Mouse (Mus musculus) lung, adult 2 months (tissue): ENCODE measurements at regions not wholly inside any gene's neighbourhood (a gene's known extent, or its start where the extent isn't known, plus 50 kb on each side); places are given as distances from the start of the nearest gene placed in this dataset.

ENCODE experiments used
- CTCF ChIP-seq: fragments of 200-500 bp; IDR thresholded peaks from 2 replicates; pipeline ENCODE4 v1.5.1; 2011; ENCODE audit warnings: mild to moderate bottlenecking, low read length, control low read depth; ENCODE audit not compliant: insufficient read depth
- POLR2A ChIP-seq: fragments of 200-500 bp; IDR thresholded peaks from 2 replicates; pipeline ENCODE4 v1.6.1; 2011; ENCODE audit warnings: low read depth, mild to moderate bottlenecking, control low read depth, low read length, borderline replicate concordance; ENCODE audit errors: extremely low read depth

DNA sequence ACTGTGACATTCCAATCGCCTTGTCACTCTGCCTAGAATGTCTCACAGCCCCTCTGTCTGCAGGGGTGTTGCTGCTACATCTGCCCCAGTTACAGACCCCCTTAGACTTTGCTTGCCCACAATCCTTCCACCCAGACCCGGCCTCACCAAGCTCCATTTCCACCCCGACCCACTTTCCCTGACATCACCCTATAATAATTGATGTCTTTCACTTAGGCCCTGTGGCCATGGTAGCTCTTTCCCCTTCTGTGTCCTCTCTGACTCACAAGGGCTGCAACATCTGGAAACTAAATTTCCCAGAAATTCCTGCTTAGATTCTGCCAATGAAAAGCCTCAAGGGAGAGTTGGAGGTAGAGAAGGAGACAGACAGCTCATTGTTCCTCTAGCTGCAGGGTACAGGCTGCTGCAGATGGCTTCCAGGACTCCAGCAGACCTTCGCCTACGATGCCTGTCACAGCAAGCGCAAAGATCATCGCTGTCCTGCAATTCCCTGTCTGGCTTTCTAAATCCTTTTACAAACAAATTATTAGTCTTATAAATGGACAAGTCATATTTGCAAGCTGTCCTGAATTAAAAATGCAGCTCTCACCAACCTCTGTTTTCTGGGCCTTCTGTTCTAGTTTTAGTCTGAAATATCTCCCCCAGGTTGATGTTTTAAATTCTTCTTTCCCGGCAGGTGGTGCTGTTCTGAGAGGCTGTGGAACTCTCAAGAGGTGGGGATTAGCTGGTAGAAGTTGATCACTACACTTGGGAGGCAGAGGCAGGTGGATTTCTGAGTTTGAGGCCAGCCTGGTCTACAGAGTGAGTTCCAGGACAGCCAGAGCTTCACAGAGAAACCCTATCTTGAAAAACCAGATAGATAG is 104.9 kb upstream of the Oxgr1 start:
- TF ChIP-seq POLR2A (no peak), CTCF (no peak)
